Mouse (Mus musculus) neural tube, embryonic 13.5 days (tissue): ENCODE results near the gene Syngr2. TPM values are rescaled to one million over a fixed set of nuclear protein-coding genes. Genes with fewer than 3 reads are reported as not detected.
"Not testable (repeated sequence)": the region's sequence is repeated elsewhere in the genome, so short reads cannot be mapped to it uniquely, and the experiment has no call there.

Experiments
- ATAC-seq: fragments of 200-750 bp; cut with Nextera tagmentation; 2 replicates; pipeline ENCODE4 v1.8.0; 2017; ENCODE audit warnings: low read depth, mild to moderate bottlenecking, moderate TSS enrichment, moderate library complexity
- H3K27ac ChIP-seq: fragments of 300-500 bp; sonication (generic); replicated peaks from 2 replicates; pipeline ENCODE4 v1.5.1; 2015; ENCODE audit warnings: moderate library complexity, mild to moderate bottlenecking, inconsistent platforms
- H3K27me3 ChIP-seq: fragments of 300-500 bp; sonication (generic); 2 replicates; pipeline ENCODE4 v1.6.1; 2015; ENCODE audit warnings: mild to moderate bottlenecking, inconsistent platforms
- H3K36me3 ChIP-seq: fragments of 300-500 bp; sonication (generic); 2 replicates; pipeline ENCODE4 v1.6.1; 2015; ENCODE audit warnings: mild to moderate bottlenecking, inconsistent platforms
- H3K4me1 ChIP-seq: fragments of 300-500 bp; sonication (generic); replicated peaks from 2 replicates; pipeline ENCODE4 v1.6.1; 2015; ENCODE audit warnings: inconsistent platforms
- H3K4me2 ChIP-seq: fragments of 300-500 bp; sonication (generic); 2 replicates; pipeline ENCODE4 v1.6.1; 2015; ENCODE audit warnings: inconsistent platforms, mild to moderate bottlenecking, moderate library complexity
- H3K4me3 ChIP-seq: fragments of 300-500 bp; sonication (generic); 2 replicates; pipeline ENCODE4 v1.5.1; 2015; ENCODE audit warnings: mild to moderate bottlenecking, inconsistent platforms
- H3K9ac ChIP-seq: fragments of 300-500 bp; sonication (generic); 2 replicates; pipeline ENCODE4 v1.6.1; 2015; ENCODE audit warnings: moderate library complexity, mild to moderate bottlenecking, inconsistent platforms
- H3K9me3 ChIP-seq: fragments of 300-500 bp; sonication (generic); 2 replicates; pipeline ENCODE4 v1.6.1; 2016; ENCODE audit warnings: inconsistent platforms
- WGBS: fragments of 180-500 bp; shearing (Covaris S2); methylation state at CpG from one replicate; pipeline ENCODE4 v1.1.7; 2015; 5-methylcytosine and 5-hydroxymethylcytosine counted together
- polyA plus RNA-seq: library from polyadenylated mRNA; unstranded; fragments of >200 nt; fragmentation: Nextera tagmentation; extraction: Ambion mirVana; gene quantifications from 2 replicates; pipeline ENCODE4 v1.2.1, GENCODE M21; 2015

Syngr2 gene
- polyA plus RNA-seq, 1 experiment from 2014 or later = 15.3 TPM

DNA sequence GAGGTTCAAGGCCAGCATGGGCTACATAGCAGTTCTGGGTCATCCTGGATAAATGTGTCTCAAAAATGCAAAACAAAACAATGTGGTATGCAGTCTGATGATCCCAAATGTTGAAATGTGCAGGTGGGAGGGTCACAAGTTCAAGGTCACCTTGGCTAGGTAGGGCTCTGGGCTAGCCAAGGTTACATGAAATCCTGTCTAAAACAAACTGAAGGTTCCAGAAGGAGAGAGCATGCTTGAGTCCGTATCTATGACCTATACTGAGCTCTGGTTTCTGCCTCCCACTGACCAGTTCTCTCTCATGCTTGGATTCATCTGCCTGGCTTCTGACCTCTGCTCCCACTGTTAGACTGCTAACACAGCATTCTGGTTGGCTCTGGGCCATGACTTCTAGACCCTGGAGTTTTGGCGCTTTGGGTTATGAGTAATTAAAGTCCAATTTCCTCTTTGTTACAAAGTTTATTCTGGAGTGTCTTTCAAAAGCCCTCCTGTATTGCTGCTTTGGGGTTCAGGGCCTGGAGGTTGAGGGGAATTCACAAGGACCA lies 20.3 kb downstream of the Syngr2 start:
- Histone ChIP-seq H3K4me1 (peaks cover 66% of the 10 kb centered on the region), H3K9ac (no peak overlapping the region), H3K27me3 (no peaks in the 10 kb centered on the region), H3K4me2 (no peak overlapping the region), H3K4me3 (no peak overlapping the region), H3K27ac (peak overlapping the region; percentile 50; the same call in 1 of the 2 replicates), H3K36me3 (no peaks in the 10 kb centered on the region), H3K9me3 (no peaks in the 10 kb centered on the region)
- WGBS = 84% methylated on average over 2 of the region's 2 CpGs
- ATAC-seq = no peak

DNA sequence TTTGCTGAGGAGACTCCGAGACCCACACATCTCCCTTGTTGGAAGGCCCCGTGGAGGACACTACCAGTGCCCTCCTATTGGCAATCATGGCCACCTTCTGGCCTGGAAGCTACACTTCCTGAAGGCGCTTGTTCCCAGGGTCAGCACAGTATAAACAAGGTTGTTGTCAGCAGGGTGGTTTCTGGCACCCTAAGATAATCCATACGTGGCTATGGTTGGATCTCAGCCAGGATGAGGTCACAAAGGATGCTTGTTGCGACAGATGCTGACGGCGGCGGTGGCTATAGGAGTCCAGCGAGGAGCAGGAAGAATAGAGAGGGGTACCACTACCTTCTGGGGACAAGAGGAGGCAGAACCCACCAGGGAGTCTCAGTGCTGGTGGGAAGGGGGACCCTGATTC lies 20.9 kb downstream of the Syngr2 start:
- no peak overlapping the region for H3K4me3 ChIP-seq
- H3K4me2 ChIP-seq = no peak overlapping the region
- WGBS = 72% methylated on average over 9 of the region's 9 CpGs
- no peak for ATAC-seq
- H3K36me3 ChIP-seq = no peaks in the 10 kb centered on the region
- H3K27me3 ChIP-seq = no peaks in the 10 kb centered on the region
- peaks cover 59% of the 10 kb centered on the region for H3K4me1 ChIP-seq
- no peaks in the 10 kb centered on the region for H3K9me3 ChIP-seq
- no peak overlapping the region for H3K9ac ChIP-seq
- H3K27ac ChIP-seq = no peak overlapping the region; the same call in 1 of the 2 replicates

DNA sequence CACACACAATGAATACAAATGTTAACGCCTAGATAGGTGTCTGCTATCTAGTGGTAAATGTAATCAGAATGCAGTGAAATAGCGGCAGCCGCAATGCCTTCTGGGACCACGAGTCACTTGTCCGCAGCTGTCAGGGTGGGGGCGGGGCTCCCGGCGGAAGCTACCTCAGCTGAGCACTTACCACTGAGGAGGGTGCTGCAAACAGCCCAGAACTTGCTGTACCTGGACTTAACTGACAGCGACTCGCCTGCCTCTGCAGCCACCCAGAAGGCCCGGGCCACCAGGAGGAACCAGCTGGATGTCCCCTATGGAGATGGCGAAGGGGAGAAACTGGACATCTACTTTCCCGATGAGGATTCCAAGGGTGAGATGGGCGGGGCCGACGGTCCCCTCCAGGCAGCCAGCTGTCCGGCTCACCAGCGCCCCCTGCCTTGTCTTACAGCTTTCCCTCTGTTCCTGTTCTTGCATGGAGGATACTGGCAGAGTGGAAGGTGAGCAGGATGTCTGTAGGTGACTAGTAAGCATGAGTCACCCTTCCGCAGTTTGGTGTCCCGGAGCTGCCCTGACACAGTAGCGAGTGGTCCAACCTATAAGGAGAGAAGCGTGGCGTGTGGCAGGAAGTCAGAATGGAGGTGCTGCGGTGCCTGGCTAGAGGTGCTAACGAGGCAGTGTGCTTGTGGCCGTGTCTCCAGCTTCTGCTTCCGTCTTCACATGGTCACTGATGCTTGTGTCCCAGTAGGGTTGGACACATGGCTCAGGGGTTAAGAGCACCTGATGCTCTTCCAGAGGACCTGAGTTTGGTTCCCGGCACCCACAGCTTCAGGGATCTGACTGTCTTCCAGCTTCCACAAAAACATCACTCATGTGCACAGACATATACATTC lies 22.9 kb downstream of the Syngr2 start:
- peak overlapping the region; percentile 52 for H3K27ac ChIP-seq
- peaks cover 47% of the 10 kb centered on the region for H3K4me1 ChIP-seq
- H3K4me3 ChIP-seq = peak overlapping the region; percentile 39
- WGBS = 18% methylated on average over 28 of the region's 28 CpGs
- H3K9ac ChIP-seq = peak overlapping the region; percentile 59
- H3K4me2 ChIP-seq = peak overlapping the region; percentile 58
- ATAC-seq = peak; percentile 73
- no peaks in the 10 kb centered on the region for H3K36me3 ChIP-seq
- H3K27me3 ChIP-seq = no peaks in the 10 kb centered on the region
- no peaks in the 10 kb centered on the region for H3K9me3 ChIP-seq

GRCm38 (mm10) chr11:117833509-117833908 lies 24.0 kb downstream of the Syngr2 start:
- H3K9me3 ChIP-seq, H3K27me3 ChIP-seq, H3K9ac ChIP-seq, H3K36me3 ChIP-seq, H3K4me2 ChIP-seq, H3K4me3 ChIP-seq, ATAC-seq, H3K27ac ChIP-seq: not testable (repeated sequence)
- 85% methylated on average over 4 of the region's 6 CpGs for WGBS
- H3K4me1 ChIP-seq = peaks cover 35% of the 10 kb centered on the region

DNA sequence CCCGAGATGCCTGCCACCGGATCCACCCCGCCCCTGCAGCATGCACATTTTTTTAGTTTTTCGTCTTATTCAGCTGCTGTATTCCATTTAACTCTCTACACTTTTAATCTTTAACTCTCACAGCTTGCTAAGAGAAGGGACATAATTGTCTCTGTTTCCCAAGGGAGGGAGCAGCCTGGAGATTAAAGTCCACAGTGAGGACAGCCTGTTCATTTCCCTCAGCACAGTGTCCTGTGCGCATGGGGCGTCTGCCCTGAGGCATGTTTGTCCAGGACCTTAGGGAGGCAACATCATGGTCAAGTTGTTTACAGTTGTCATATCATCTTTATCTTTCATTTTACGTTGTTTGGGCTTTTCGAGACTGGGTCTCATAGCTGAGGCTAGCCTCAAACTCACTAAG lies 24.6 kb downstream of the Syngr2 start:
- Histone ChIP-seq H3K4me1 (peaks cover 30% of the 10 kb centered on the region), H3K9me3 (no peaks in the 10 kb centered on the region), H3K4me2 (no peak overlapping the region), H3K4me3 (no peak overlapping the region), H3K27ac (no peak overlapping the region), H3K9ac (no peak overlapping the region), H3K36me3 (no peaks in the 10 kb centered on the region), H3K27me3 (no peaks in the 10 kb centered on the region)
- WGBS = 94% methylated on average over 8 of the region's 8 CpGs
- no peak for ATAC-seq

DNA sequence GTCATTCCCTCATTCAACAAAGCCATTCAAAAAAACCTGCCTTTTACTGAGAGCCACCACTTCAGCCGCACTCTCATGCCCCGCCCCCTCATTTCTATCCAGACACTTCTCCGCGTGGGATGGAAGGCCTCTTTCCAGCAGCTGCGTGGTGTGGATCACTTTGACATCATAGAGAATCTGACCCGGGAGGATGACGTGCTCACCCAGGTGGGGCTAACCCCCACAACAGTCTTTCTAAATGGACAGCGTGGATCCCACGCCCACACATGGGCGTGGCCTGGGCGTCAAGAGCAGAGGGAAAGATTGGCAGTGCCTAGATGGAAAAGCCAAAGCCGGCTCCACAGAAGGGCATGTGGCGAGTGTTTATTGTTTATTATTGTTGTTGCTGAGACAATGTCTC lies 26.8 kb downstream of the Syngr2 start:
- 28% methylated on average over 13 of the region's 13 CpGs for WGBS
- Histone ChIP-seq H3K27me3 (no peaks in the 10 kb centered on the region), H3K36me3 (no peaks in the 10 kb centered on the region), H3K27ac (no peak overlapping the region), H3K4me2 (peak overlapping the region; percentile 45), H3K4me1 (peaks cover 12% of the 10 kb centered on the region), H3K9ac (no peak overlapping the region), H3K9me3 (no peaks in the 10 kb centered on the region), H3K4me3 (no peak overlapping the region; the same call in 1 of the 2 replicates)
- ATAC-seq = no peak

DNA sequence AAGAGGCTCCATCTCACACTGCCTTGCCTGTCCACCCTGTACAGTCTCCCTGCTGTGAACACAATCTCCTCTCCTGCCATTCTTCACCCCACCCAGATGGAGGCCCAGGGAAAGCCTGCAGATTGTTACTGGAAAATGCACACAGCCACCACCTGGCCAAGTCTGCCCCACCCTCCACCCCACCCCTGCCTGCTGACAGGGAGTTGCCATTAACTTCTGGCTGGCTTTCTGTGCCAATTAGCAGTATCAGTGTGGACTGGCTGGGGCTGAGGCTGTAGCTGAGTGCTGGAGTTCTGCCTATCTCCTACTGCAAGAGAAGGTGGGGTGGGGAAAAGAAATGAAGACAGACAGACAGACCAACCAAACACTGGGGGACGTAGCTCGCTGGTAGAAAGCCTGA lies 29.1 kb downstream of the Syngr2 start:
- ATAC-seq = no peak
- H3K4me3 ChIP-seq = no peak overlapping the region
- H3K4me2 ChIP-seq = no peak overlapping the region
- no peak overlapping the region for H3K9ac ChIP-seq
- H3K27me3 ChIP-seq = no peaks in the 10 kb centered on the region
- no peaks in the 10 kb centered on the region for H3K9me3 ChIP-seq
- H3K4me1 ChIP-seq = 0 out of 2 replicates have a peak, but pooled peaks cover 4% of the 10 kb centered on the region
- no peak overlapping the region for H3K27ac ChIP-seq
- WGBS = 77% methylated on average over 2 of the region's 2 CpGs
- no peaks in the 10 kb centered on the region for H3K36me3 ChIP-seq

- no peaks in the 10 kb centered on the region for H3K9me3 ChIP-seq
- whole genome bisulfite sequencing = 77% methylated on average over 1 of the region's 1 CpGs
- H3K36me3 ChIP-seq = no peaks in the 10 kb centered on the region
- ATAC-seq = no peak
- H3K4me1 ChIP-seq = 0 out of 2 replicates have a peak, but pooled peaks cover 4% of the 10 kb centered on the region
- H3K27me3 ChIP-seq = no peaks in the 10 kb centered on the region
- H3K4me3 ChIP-seq = no peak overlapping the region
- no peak overlapping the region for H3K4me2 ChIP-seq
- no peak overlapping the region for H3K27ac ChIP-seq
- no peak overlapping the region for H3K9ac ChIP-seq
Observed at GRCm38 (mm10) chr11:117839021-117839420, 29.6 kb downstream of the Syngr2 start.

DNA sequence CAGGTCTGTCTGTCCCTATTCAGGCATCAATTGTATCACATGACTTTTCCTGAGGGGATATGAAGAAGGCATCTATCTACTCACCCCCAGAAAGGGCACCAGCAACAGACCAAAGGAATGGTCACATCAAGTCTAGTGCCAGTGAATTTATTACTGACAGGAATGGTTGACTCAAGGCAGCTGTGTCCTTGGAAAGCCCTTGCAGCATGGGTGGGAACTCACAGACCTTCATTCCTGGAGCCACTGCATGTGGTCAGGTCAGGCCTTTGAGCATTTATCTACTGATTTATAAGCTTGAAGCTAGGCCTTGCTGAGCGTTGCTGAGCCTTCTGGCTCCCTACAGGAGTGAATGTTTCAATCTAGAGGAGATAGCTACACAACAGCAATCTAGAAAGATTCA lies 31.4 kb downstream of the Syngr2 start:
- ATAC-seq = no peak
- Histone ChIP-seq H3K36me3 (no peaks in the 10 kb centered on the region), H3K4me1 (0 out of 2 replicates have a peak, but pooled peaks cover 4% of the 10 kb centered on the region), H3K27ac (no peak overlapping the region), H3K9ac (no peak overlapping the region), H3K4me2 (no peak overlapping the region), H3K27me3 (no peaks in the 10 kb centered on the region), H3K4me3 (no peak overlapping the region), H3K9me3 (no peaks in the 10 kb centered on the region)
- 65% methylated on average over 1 of the region's 1 CpGs for WGBS

DNA sequence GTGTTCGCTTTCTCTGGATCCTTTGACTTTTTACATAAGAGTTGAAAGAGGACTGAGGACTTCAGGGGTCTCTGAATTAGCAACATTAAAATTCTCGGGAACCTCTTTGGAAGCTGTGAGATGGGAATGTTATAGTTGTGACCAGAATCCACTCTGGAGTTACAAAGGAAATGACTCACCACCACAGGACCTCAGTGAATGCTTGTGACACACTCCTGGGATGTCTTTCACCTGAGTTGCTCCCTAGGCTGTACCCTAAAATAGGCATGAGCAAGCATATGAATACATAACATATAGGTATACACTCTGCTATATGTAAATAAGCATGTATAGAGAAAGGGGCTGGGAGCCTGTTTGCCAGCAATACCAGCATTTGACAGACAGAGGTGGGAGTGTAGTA lies 34.0 kb downstream of the Syngr2 start:
- 86% methylated on average over 2 of the region's 2 CpGs for WGBS
- no peak overlapping the region for H3K27ac ChIP-seq
- no peak overlapping the region for H3K4me2 ChIP-seq
- H3K27me3 ChIP-seq = no peaks in the 10 kb centered on the region
- no peak overlapping the region for H3K9ac ChIP-seq
- no peaks in the 10 kb centered on the region for H3K9me3 ChIP-seq
- peaks cover 9% of the 10 kb centered on the region for H3K4me1 ChIP-seq
- no peak overlapping the region for H3K4me3 ChIP-seq
- no peak for ATAC-seq
- no peaks in the 10 kb centered on the region for H3K36me3 ChIP-seq

DNA sequence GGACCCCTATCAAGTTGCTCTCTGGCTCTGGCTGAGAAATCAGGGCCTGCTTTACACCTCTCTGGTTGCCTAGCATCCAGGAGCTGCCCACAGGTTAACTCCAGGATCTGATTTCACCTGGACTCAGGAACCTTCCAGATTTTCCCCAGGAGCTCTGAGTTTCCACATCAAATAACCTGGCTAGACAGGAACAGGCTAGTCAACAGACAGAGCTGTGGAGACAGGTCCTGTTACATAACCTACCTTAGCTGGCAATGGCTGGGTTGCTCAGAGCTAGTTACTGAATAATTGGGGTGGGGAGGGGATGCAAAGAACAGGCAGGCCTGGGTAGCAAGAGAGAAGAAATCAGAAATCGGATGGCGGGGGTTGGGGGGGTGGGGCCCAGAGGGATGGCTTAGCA lies 35.5 kb downstream of the Syngr2 start:
- ATAC-seq = no peak
- Histone ChIP-seq H3K4me1 (peaks cover 18% of the 10 kb centered on the region), H3K27me3 (no peaks in the 10 kb centered on the region), H3K9me3 (no peaks in the 10 kb centered on the region), H3K9ac (no peak overlapping the region), H3K4me2 (no peak overlapping the region), H3K27ac (no peak overlapping the region), H3K36me3 (no peaks in the 10 kb centered on the region), H3K4me3 (no peak overlapping the region)
- WGBS = 93% methylated on average over 2 of the region's 2 CpGs

- no peak overlapping the region for H3K4me2 ChIP-seq
- H3K9me3 ChIP-seq = no peaks in the 10 kb centered on the region
- no peaks in the 10 kb centered on the region for H3K27me3 ChIP-seq
- WGBS = 93% methylated on average over 2 of the region's 2 CpGs
- H3K27ac ChIP-seq = no peak overlapping the region
- H3K4me3 ChIP-seq = no peak overlapping the region
- H3K9ac ChIP-seq = no peak overlapping the region
- H3K36me3 ChIP-seq = no peaks in the 10 kb centered on the region
- peaks cover 25% of the 10 kb centered on the region for H3K4me1 ChIP-seq
- no peak for ATAC-seq
Observed at GRCm38 (mm10) chr11:117845651-117846050, 36.2 kb downstream of the Syngr2 start.
